Mouse (Mus musculus) heart, embryonic 12.5 days (tissue): ENCODE results near the gene Taf4. TPM values are rescaled to one million over a fixed set of nuclear protein-coding genes. Genes with fewer than 3 reads are reported as not detected.
A peak's percentile ranks its signal among the peaks of the same experiment; 100 is the strongest.

Source experiments
- ATAC-seq: fragments of 200-750 bp; cut with Nextera tagmentation; 2 replicates; pipeline ENCODE4 v1.8.0; 2017; ENCODE audit warnings: moderate TSS enrichment, moderate library complexity; ENCODE audit not compliant: insufficient number of reproducible peaks, low FRiP score
- H3K27ac ChIP-seq: fragments of 300-500 bp; sonication (generic); 2 replicates; pipeline ENCODE4 v1.5.1; 2016; ENCODE audit warnings: mild to moderate bottlenecking, moderate library complexity; ENCODE audit not compliant: poor library complexity, severe bottlenecking
- H3K27me3 ChIP-seq: fragments of 300-500 bp; sonication (generic); replicated peaks from 2 replicates; pipeline ENCODE4 v1.6.1; 2016; ENCODE audit warnings: mild to moderate bottlenecking, moderate library complexity
- H3K36me3 ChIP-seq: fragments of 300-500 bp; sonication (generic); 2 replicates; pipeline ENCODE4 v1.6.1; 2016; ENCODE audit warnings: mild to moderate bottlenecking, moderate library complexity
- H3K4me1 ChIP-seq: fragments of 300-500 bp; sonication (generic); replicated peaks from 2 replicates; pipeline ENCODE4 v1.6.1; 2016; ENCODE audit warnings: mild to moderate bottlenecking
- H3K4me2 ChIP-seq: fragments of 300-500 bp; sonication (generic); 2 replicates; pipeline ENCODE4 v1.6.1; 2016; ENCODE audit warnings: mild to moderate bottlenecking, moderate library complexity
- H3K4me3 ChIP-seq: fragments of 300-500 bp; sonication (generic); 2 replicates; pipeline ENCODE4 v1.5.1; 2016; ENCODE audit warnings: mild to moderate bottlenecking
- H3K9ac ChIP-seq: fragments of 300-500 bp; sonication (generic); 2 replicates; pipeline ENCODE4 v1.6.1; 2016; ENCODE audit warnings: mild to moderate bottlenecking, moderate library complexity
- H3K9me3 ChIP-seq: fragments of 300-500 bp; sonication (generic); replicated peaks from 2 replicates; pipeline ENCODE4 v1.6.1; 2016; ENCODE audit warnings: mild to moderate bottlenecking, moderate library complexity
- WGBS: fragments of 180-500 bp; shearing (Covaris S2); methylation state at CpG from one replicate; pipeline ENCODE4 v1.1.7; 2016; 5-methylcytosine and 5-hydroxymethylcytosine counted together
- polyA plus RNA-seq: library from polyadenylated mRNA; unstranded; fragments of >200 nt; fragmentation: Nextera tagmentation; extraction: Ambion mirVana; gene quantifications from 2 replicates; pipeline ENCODE4 v1.2.1, GENCODE M21; 2016

The Taf4 gene
- 2.4 and 2.7 TPM in 2 replicates for polyA plus RNA-seq

DNA sequence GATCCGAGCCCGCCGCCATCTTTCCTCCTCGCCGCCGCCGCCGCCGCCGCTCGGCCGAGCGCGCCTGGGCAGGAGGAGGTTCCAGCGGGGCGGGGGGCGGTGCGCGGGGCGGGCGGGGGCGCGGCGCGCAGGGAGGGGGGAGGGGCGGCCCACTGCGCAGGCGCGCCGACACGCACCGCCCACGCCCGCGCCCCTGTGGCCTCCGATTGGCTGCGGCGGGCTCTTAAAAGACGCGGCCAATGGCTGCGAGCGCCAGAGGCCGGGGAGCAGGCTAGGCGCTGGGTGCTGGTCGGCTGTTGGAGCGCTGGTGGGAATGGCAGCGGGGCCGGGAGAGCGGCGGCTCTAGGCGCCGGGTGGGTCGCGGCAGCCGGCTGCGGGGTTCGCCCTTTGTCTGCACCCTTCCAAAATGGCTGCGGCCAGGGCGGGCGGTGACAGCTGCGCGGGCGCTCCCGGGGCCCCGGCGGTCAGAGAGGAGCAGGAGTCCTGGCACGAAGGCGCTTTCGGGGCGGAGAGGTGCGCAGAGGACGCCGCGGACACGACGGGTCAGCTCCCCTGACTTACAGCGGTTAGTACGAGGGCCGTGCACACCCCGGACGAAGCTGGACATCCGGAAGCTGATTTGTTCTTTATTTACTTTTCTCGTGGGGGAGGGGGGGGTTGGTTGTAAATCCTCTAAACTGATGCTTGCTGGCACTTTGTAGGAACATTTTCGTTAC, at the start of gene Taf4:
Gene Taf4 (minus strand): TSS at position 19 of the 716 bp plus-strand sequence.
- Histone ChIP-seq H3K4me2 (peak within 1 kb of the TSS; percentile 99), H3K9ac (peak within 1 kb of the TSS; percentile 90), H3K9me3 (no peaks in the 10 kb centered on the region), H3K4me3 (peak within 1 kb of the TSS; percentile 94), H3K27me3 (no peaks in the 10 kb centered on the region), H3K36me3 (no peaks in the 10 kb centered on the region), H3K4me1 (peaks cover 55% of the 10 kb centered on the region), H3K27ac (peak within 1 kb of the TSS; percentile 78)
- ATAC-seq = peak; percentile 95
- WGBS = under 1% methylated on average over 70 of the region's 84 CpGs

DNA sequence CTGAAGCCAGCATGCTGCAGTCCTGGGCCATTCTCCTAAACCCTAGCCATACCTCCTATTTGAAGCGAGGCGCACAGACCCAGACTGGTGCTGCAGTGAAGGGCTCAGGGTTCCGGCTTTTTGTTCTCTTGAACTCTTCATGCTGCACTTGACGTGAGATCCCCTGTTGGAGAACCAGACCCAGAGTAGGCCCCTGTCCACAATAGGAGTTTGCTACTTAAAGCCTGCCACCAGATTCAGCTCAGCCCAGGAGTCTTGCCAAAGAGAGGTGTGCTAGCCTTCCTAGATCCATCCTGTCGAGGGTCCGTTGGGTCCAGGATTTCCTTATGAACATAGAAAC, 49.4 kb upstream of the Taf4 start:
- H3K27me3 ChIP-seq = peaks cover 23% of the 10 kb centered on the region
- H3K27ac ChIP-seq = no peak overlapping the region
- peak overlapping the region; percentile 91 for H3K9ac ChIP-seq
- 16% methylated on average over 6 of the region's 6 CpGs for WGBS
- ATAC-seq = no peak
- peak overlapping the region; percentile 85 for H3K4me3 ChIP-seq
- H3K4me2 ChIP-seq = peak overlapping the region; percentile 94
- H3K4me1 ChIP-seq = peaks cover 38% of the 10 kb centered on the region
- H3K36me3 ChIP-seq = peaks cover 33% of the 10 kb centered on the region
- H3K9me3 ChIP-seq = no peaks in the 10 kb centered on the region

DNA sequence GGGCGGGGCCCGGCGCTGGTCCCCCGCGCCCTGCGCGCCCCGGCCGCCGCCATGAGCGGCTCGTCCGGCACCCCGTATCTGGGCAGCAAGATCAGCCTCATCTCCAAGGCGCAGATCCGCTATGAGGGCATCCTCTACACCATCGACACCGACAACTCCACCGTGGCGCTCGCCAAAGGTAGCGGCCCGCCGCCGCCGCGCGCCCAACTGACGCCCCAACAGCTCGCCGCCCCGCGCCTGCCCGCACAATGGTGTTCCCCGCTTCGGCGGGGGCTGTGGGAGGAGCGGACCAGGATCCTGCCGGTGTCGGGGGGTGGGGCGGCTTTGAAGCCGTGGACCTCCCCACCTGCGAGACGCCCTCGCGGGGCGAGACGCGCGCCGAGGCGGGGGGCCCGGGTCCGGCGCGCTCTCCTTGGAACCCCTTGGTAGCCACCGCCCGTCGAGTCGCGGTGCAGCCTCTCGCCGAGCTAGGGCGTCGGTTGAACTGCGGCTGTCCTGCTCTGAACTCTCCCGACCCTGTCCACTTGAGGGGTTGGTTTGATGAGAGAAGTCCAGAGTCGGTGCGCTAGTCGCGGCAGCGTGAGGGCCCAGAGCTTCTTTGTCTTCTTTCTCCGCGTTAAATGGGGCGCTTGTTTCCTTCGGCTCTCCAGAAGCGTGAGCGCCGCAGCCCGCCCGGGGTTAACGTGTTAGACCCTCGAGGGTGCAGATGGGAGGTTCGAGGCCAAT, 48.9 kb upstream of the Taf4 start:
- Histone ChIP-seq H3K4me2 (peak overlapping the region; percentile 94), H3K4me3 (peak overlapping the region; percentile 85), H3K27ac (peak overlapping the region; percentile 89), H3K27me3 (peaks cover 27% of the 10 kb centered on the region), H3K9ac (peak overlapping the region; percentile 91), H3K4me1 (peaks cover 38% of the 10 kb centered on the region), H3K36me3 (peaks cover 27% of the 10 kb centered on the region), H3K9me3 (no peaks in the 10 kb centered on the region)
- WGBS = under 1% methylated on average over 82 of the region's 84 CpGs
- peak; percentile 22 for ATAC-seq

DNA sequence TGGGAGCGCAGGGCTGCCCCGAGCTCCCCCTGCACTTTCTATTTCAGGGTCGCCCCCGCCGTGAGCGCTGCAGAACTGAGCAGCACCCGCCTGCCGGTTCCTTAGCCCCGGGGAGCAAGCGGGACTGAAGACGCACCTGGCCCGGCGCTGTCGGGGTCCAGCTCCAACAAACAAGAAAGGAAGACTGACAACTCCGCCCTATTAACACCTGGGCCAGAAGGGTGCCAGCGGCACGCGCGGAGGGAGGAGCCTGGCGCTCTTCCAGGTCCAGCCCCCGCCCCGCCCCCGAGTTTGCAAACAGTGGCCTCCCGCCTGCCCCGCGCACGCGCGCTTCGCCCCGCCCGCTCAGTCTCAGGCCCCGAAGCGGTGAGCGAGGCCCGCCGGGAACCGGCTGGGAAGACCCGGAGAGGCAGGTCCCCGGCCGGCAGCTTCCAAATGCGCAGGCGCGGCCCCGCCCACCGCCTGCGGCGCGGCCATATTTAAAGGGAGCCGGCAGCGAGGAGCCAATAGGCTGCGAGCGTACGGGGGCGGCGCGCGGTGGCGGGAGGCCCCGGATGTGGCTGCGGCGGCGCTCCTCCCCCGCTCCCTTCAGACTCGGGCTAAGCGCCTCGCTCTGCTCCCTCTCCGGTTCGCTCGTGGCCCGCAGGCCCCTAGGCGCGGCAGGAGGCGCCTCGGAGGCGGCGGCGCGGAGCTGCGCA, 48.1 kb upstream of the Taf4 start, which contains the start of gene Lsm14b:
Gene Lsm14b (plus strand): TSS at position 587 of the 698 bp plus-strand sequence.
- Histone ChIP-seq H3K9ac (peak within 1 kb of the TSS; percentile 91), H3K4me2 (peak within 1 kb of the TSS; percentile 94), H3K9me3 (no peaks in the 10 kb centered on the region), H3K4me1 (peaks cover 38% of the 10 kb centered on the region), H3K27ac (peak within 1 kb of the TSS; percentile 89), H3K36me3 (peaks cover 20% of the 10 kb centered on the region), H3K27me3 (peaks cover 35% of the 10 kb centered on the region), H3K4me3 (peak within 1 kb of the TSS; percentile 85)
- under 1% methylated on average over 69 of the region's 80 CpGs for whole genome bisulfite sequencing
- ATAC-seq = peak; percentile 93

DNA sequence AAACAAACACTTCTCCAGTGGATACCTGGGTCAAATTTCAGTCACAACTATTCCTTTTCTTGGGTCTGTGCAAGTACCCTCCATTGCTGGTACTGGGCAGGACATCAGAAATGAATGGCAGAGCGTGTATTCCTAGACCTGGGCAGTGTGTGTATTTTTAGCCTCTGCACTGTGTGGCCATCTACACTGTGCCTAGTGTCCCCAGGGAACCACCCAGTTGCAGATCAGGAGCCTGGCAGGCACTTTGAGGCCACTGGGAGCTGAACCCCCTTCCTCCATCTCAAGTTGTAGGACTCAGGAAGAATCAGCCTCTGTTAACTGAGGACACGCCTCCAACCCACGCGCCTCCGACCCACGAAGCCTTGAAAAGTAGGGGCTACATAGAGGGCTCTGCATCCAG, 46.3 kb upstream of the Taf4 start:
- H3K9ac ChIP-seq = no peak overlapping the region
- H3K36me3 ChIP-seq = peaks cover 2% of the 10 kb centered on the region
- peaks cover 42% of the 10 kb centered on the region for H3K27me3 ChIP-seq
- H3K4me2 ChIP-seq = no peak overlapping the region
- no peaks in the 10 kb centered on the region for H3K9me3 ChIP-seq
- peaks cover 29% of the 10 kb centered on the region for H3K4me1 ChIP-seq
- 56% methylated on average over 6 of the region's 6 CpGs for WGBS
- no peak for ATAC-seq
- no peak overlapping the region for H3K4me3 ChIP-seq
- H3K27ac ChIP-seq = no peak overlapping the region

DNA sequence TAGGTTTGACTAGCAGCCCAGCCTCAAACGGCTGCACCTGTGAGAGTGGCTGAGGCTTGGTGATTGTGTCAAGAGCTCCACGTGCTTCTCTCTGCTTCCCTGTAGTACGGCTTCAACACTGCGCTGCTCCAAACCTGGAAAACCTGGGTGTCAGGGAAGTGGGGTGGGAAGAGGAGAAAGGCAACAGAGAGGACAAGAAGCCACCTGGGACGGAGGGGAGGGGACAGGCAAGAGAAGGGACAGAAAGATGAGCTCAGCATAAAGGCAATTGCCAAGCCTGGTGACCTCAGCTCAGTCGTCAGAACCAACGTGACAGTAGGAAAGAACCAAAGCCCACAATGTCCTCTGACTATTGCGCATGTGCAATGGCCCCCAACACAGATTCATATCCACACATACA, 44.5 kb upstream of the Taf4 start:
- Histone ChIP-seq H3K4me3 (no peak overlapping the region), H3K4me1 (peaks cover 21% of the 10 kb centered on the region), H3K9me3 (no peaks in the 10 kb centered on the region), H3K27me3 (peaks cover 42% of the 10 kb centered on the region), H3K27ac (no peak overlapping the region), H3K9ac (no peak overlapping the region), H3K4me2 (no peak overlapping the region), H3K36me3 (no peaks in the 10 kb centered on the region)
- ATAC-seq = no peak
- 76% methylated on average over 8 of the region's 8 CpGs for WGBS

DNA sequence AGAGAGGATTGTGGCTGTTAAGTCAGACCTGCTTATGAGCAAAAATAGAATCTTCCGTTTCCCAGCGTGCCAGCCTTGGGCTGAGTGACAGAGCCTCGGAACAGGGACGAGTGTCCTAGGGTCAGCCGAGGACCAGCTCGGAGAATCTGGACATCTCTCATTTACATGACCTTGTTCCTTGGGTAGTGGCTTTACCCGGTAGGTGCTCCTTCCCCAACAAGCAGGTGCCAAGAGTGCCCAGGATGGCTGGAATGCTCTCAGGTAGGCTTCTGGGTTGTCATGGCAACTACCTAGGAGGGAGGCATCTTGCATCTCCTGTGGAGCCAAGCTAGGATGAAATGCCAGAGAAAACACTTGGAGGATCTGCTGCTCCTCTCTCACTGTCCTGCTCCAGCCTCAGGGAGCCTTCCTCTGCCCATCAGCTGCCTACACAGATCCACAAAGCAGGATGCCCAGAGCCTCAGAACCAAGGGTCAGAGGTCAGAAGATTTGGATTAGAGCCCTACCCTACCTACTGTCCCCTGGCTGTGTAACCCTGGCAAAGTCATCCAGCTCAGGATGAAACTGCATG, 43.7 kb upstream of the Taf4 start:
- H3K4me2 ChIP-seq = no peak overlapping the region
- no peak overlapping the region; the same call in 1 of the 2 replicates for H3K9ac ChIP-seq
- 65% methylated on average over 7 of the region's 7 CpGs for WGBS
- peaks cover 18% of the 10 kb centered on the region for H3K4me1 ChIP-seq
- no peak overlapping the region for H3K4me3 ChIP-seq
- no peaks in the 10 kb centered on the region for H3K9me3 ChIP-seq
- no peak overlapping the region for H3K27ac ChIP-seq
- no peak for ATAC-seq
- peaks cover 42% of the 10 kb centered on the region for H3K27me3 ChIP-seq
- H3K36me3 ChIP-seq = no peaks in the 10 kb centered on the region

DNA sequence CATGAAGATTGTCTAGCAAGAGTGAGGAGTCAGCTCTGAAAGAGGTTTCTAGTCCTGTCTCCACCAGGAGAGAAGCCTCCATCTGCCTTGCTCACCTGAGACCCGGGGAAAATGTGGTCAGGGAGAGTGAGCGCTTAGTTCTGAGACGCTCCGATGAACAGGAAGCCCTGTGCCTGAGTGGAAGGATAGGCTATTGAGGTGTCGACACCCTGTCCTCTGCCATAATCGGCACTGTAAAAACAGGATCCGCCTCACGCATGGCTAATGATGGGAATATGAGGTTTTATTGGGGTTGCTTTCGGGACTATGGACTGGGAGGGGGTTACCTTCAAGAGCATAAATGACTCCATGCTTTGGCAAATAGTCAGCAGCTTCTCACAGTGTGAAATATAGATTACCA, 42.1 kb upstream of the Taf4 start:
- 73% methylated on average over 9 of the region's 9 CpGs for WGBS
- Histone ChIP-seq H3K36me3 (no peaks in the 10 kb centered on the region), H3K9me3 (no peaks in the 10 kb centered on the region), H3K9ac (no peak overlapping the region), H3K4me2 (no peak overlapping the region), H3K4me1 (peaks cover 18% of the 10 kb centered on the region), H3K4me3 (no peak overlapping the region), H3K27ac (no peak overlapping the region), H3K27me3 (peaks cover 48% of the 10 kb centered on the region)
- ATAC-seq = no peak

DNA sequence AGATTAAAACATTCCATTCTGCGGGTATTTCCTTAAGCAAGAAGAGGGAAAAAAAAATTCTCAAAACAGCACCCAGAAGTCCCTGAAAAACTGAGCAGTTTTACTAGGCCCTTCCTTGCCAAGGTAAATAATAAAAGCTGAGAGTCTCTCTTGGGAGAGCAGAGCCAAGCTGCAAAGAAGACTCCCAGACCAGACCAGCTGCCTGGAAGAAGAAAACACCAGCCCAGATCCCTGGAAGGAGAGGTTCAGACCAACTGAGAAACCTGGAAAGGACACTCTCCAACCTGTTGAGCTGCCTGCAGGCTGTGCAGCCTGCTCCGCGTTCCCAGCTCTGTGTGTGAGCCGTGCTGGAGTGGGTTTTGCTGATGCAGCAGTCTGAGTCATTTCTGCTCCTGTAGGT, 41.2 kb upstream of the Taf4 start:
- 65% methylated on average over 4 of the region's 4 CpGs for WGBS
- no peak overlapping the region for H3K27ac ChIP-seq

DNA sequence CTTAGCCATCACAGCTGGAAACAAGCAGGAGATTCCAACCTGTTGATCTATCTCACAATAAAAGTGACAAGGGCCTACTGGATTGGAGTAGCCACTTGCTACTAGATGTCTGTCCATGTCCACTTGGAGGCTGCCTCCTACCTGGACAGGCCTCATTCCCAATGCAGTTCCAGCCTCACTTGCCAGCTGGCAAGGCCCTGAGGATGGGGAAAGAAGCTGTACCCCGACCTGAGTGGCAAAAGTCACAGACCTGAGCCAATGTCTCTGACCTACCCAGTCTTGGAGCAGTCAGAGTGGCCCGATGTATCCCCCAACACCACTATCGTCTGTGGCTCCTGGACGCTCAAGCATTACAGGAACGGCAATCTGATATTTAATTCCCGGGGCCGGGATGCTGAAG, 37.2 kb upstream of the Taf4 start:
- 81% methylated on average over 7 of the region's 7 CpGs for WGBS
- Histone ChIP-seq H3K9me3 (peaks cover 6% of the 10 kb centered on the region; the same call in 1 of the 2 replicates), H3K27me3 (0 out of 2 replicates have a peak, but pooled peaks cover 9% of the 10 kb centered on the region), H3K4me1 (peaks cover 12% of the 10 kb centered on the region), H3K4me3 (no peak overlapping the region), H3K4me2 (no peak overlapping the region), H3K27ac (no peak overlapping the region), H3K36me3 (no peaks in the 10 kb centered on the region), H3K9ac (no peak overlapping the region)
- no peak for ATAC-seq

More for the DNA sequence above, 41.2 kb upstream of the Taf4 start:
- Histone ChIP-seq H3K36me3 (no peaks in the 10 kb centered on the region), H3K9ac (no peak overlapping the region), H3K4me1 (peaks cover 14% of the 10 kb centered on the region), H3K27me3 (peaks cover 40% of the 10 kb centered on the region), H3K4me2 (no peak overlapping the region), H3K9me3 (no peaks in the 10 kb centered on the region), H3K4me3 (no peak overlapping the region)
- ATAC-seq = no peak

DNA sequence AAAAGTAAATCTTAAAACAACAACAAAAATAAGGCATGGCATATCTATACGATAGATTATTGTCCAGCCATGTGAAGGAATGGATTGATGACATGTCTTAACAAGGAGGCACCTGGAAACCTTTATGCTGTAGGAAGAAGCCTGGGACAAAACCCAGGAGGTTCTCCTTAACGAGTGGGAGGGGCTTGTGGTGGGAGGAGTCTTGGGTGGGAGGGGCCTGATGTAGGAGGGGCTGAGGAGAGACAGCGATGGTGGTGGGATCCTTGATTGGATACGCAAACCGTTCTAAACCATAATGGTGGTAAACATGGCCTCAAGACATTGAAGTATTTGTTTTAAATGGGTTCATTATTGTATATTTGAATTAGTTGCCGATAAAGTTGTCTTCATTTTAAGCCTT, 34.9 kb upstream of the Taf4 start:
- WGBS = 80% methylated on average over 6 of the region's 6 CpGs
- H3K9ac ChIP-seq = no peak overlapping the region
- peaks cover 17% of the 10 kb centered on the region for H3K27me3 ChIP-seq
- H3K4me2 ChIP-seq = no peak overlapping the region
- H3K36me3 ChIP-seq = no peaks in the 10 kb centered on the region
- no peaks in the 10 kb centered on the region for H3K4me1 ChIP-seq
- no peak for ATAC-seq
- peaks cover 6% of the 10 kb centered on the region; the same call in 1 of the 2 replicates for H3K9me3 ChIP-seq
- H3K27ac ChIP-seq = no peak overlapping the region
- no peak overlapping the region for H3K4me3 ChIP-seq
